Mouse (Mus musculus): ENCODE results near the gene Tbcd. TPM values are rescaled to one million over a fixed set of nuclear protein-coding genes. Genes with fewer than 3 reads are reported as not detected.

Tbcd gene
- polyA plus RNA-seq, 1 experiment: 23.4 TPM

GRCm38 (mm10) chr11:121645394-121645793 lies 193.6 kb downstream of the Tbcd start:
- Histone ChIP-seq H3K4me3 (ENCODE audit: control insufficient read depth, low read depth, low read length) (no peak overlapping the region), H3K27me3 (ENCODE audit: control insufficient read depth, insufficient read depth, low read length) (no peaks in the 10 kb centered on the region), H3K27ac (ENCODE audit: control insufficient read depth, insufficient read depth, low read depth, low read length) (no peak overlapping the region), H3K4me1 (ENCODE audit: control insufficient read depth, insufficient read depth, low read length) (peaks cover 2% of the 10 kb centered on the region; the same call in 1 of the 2 replicates), H3K36me3 (ENCODE audit: control insufficient read depth, insufficient read depth, low read length) (no peaks in the 10 kb centered on the region; the same call in 1 of the 2 replicates)
- TF ChIP-seq CTCF (IDR thresholded peaks at IDR 0.05; ENCODE audit: control insufficient read depth, insufficient read depth, insufficient replicate concordance, low read depth, low read length) (no peak), POLR2A (IDR thresholded peaks at IDR 0.05; ENCODE audit: control insufficient read depth, low read depth, low read length) (no peak)

GRCm38 (mm10) chr11:121647321-121647720 lies 195.6 kb downstream of the Tbcd start:
- Histone ChIP-seq H3K27ac (ENCODE audit: control insufficient read depth, insufficient read depth, low read depth, low read length) (no peak overlapping the region), H3K4me3 (ENCODE audit: control insufficient read depth, low read depth, low read length) (no peak overlapping the region), H3K36me3 (ENCODE audit: control insufficient read depth, insufficient read depth, low read length) (no peaks in the 10 kb centered on the region; the same call in 1 of the 2 replicates), H3K4me1 (ENCODE audit: control insufficient read depth, insufficient read depth, low read length) (peaks cover 2% of the 10 kb centered on the region; the same call in 1 of the 2 replicates), H3K27me3 (ENCODE audit: control insufficient read depth, insufficient read depth, low read length) (no peaks in the 10 kb centered on the region)
- TF ChIP-seq CTCF (IDR thresholded peaks at IDR 0.05; ENCODE audit: control insufficient read depth, insufficient read depth, insufficient replicate concordance, low read depth, low read length) (no peak), POLR2A (IDR thresholded peaks at IDR 0.05; ENCODE audit: control insufficient read depth, low read depth, low read length) (no peak)

- Histone ChIP-seq H3K27ac (ENCODE audit: control insufficient read depth, insufficient read depth, low read depth, low read length) (no peak overlapping the region), H3K4me1 (ENCODE audit: control insufficient read depth, insufficient read depth, low read length) (peaks cover 4% of the 10 kb centered on the region), H3K27me3 (ENCODE audit: control insufficient read depth, insufficient read depth, low read length) (no peaks in the 10 kb centered on the region), H3K36me3 (ENCODE audit: control insufficient read depth, insufficient read depth, low read length) (no peaks in the 10 kb centered on the region; the same call in 1 of the 2 replicates), H3K4me3 (ENCODE audit: control insufficient read depth, low read depth, low read length) (no peak overlapping the region)
- TF ChIP-seq POLR2A (IDR thresholded peaks at IDR 0.05; ENCODE audit: control insufficient read depth, low read depth, low read length) (no peak), CTCF (IDR thresholded peaks at IDR 0.05; ENCODE audit: control insufficient read depth, insufficient read depth, insufficient replicate concordance, low read depth, low read length) (no peak)
These were observed 196.4 kb downstream of the Tbcd start for GRCm38 (mm10) chr11:121648166-121648565.

DNA sequence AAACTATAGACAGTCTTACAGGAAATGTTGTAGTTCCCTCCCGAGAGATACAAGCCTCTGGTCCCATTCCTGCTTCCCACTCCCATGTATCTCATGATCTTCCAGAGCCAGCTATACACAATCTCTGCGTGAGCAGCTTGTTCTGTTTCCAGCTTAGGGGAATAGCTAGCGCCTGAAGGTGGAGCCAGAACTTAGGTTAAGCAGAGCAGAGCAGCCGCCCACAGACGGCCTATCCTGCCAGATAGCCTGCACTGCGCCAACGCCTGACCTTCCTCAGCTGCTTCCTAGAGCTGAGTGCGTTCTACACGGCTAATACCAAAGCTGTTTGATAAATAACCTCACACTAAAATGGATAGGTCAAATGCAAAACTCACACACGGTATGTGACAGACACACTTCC lies 198.2 kb downstream of the Tbcd start:
- H3K27me3 ChIP-seq (ENCODE audit: control insufficient read depth, insufficient read depth, low read length): no peaks in the 10 kb centered on the region
- H3K27ac ChIP-seq (ENCODE audit: control insufficient read depth, insufficient read depth, low read depth, low read length): no peak overlapping the region; the same call in 1 of the 2 replicates
- no peaks in the 10 kb centered on the region; the same call in 1 of the 2 replicates for H3K36me3 ChIP-seq (ENCODE audit: control insufficient read depth, insufficient read depth, low read length)
- peaks cover 4% of the 10 kb centered on the region for H3K4me1 ChIP-seq (ENCODE audit: control insufficient read depth, insufficient read depth, low read length)
- TF ChIP-seq CTCF (IDR thresholded peaks at IDR 0.05; ENCODE audit: control insufficient read depth, insufficient read depth, insufficient replicate concordance, low read depth, low read length): 0 out of 2 replicates have a peak, but pooled peaks have one; percentile 10
- TF ChIP-seq POLR2A (IDR thresholded peaks at IDR 0.05; ENCODE audit: control insufficient read depth, low read depth, low read length): no peak
- no peak overlapping the region for H3K4me3 ChIP-seq (ENCODE audit: control insufficient read depth, low read depth, low read length)

GRCm38 (mm10) chr11:121650668-121651067 lies 198.9 kb downstream of the Tbcd start:
- TF ChIP-seq POLR2A (IDR thresholded peaks at IDR 0.05; ENCODE audit: control insufficient read depth, low read depth, low read length) (no peak), CTCF (IDR thresholded peaks at IDR 0.05; ENCODE audit: control insufficient read depth, insufficient read depth, insufficient replicate concordance, low read depth, low read length) (no peak)
- no peak overlapping the region; the same call in 1 of the 2 replicates for H3K27ac ChIP-seq (ENCODE audit: control insufficient read depth, insufficient read depth, low read depth, low read length)

DNA sequence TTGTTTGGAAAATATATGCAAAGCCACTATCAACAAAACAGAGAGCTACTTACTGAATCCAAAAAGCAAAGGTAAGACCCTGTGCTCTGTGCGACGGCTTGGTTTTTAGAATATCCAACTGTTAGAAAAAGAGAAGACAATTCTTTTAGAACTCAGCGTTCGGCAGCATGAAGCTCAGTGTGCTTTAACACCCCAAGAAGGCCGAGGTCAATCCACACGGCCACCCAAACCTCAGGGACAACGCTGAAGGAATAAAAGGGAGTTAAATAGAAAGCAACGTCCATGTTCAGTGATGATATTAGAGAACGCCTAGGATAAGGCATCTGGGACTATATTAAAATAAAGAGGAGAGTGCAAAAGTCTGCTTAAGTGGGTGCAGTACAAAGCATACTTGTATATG lies 199.8 kb downstream of the Tbcd start:
- H3K4me1 ChIP-seq (ENCODE audit: control insufficient read depth, insufficient read depth, low read length): peaks cover 4% of the 10 kb centered on the region
- TF ChIP-seq CTCF (IDR thresholded peaks at IDR 0.05; ENCODE audit: control insufficient read depth, insufficient read depth, insufficient replicate concordance, low read depth, low read length) (no peak), POLR2A (IDR thresholded peaks at IDR 0.05; ENCODE audit: control insufficient read depth, low read depth, low read length) (no peak)
- H3K27me3 ChIP-seq (ENCODE audit: control insufficient read depth, insufficient read depth, low read length): no peaks in the 10 kb centered on the region
- H3K4me3 ChIP-seq (ENCODE audit: control insufficient read depth, low read depth, low read length): no peak overlapping the region
- no peaks in the 10 kb centered on the region; the same call in 1 of the 2 replicates for H3K36me3 ChIP-seq (ENCODE audit: control insufficient read depth, insufficient read depth, low read length)
- no peak overlapping the region for H3K27ac ChIP-seq (ENCODE audit: control insufficient read depth, insufficient read depth, low read depth, low read length)

More at GRCm38 (mm10) chr11:121650668-121651067, 198.9 kb downstream of the Tbcd start:
- H3K27me3 ChIP-seq (ENCODE audit: control insufficient read depth, insufficient read depth, low read length): no peaks in the 10 kb centered on the region
- H3K4me3 ChIP-seq (ENCODE audit: control insufficient read depth, low read depth, low read length): no peak overlapping the region
- peaks cover 4% of the 10 kb centered on the region for H3K4me1 ChIP-seq (ENCODE audit: control insufficient read depth, insufficient read depth, low read length)
- no peaks in the 10 kb centered on the region; the same call in 1 of the 2 replicates for H3K36me3 ChIP-seq (ENCODE audit: control insufficient read depth, insufficient read depth, low read length)

GRCm38 (mm10) chr11:121651983-121652382 lies 200.2 kb downstream of the Tbcd start:
- Histone ChIP-seq H3K27ac (ENCODE audit: control insufficient read depth, insufficient read depth, low read depth, low read length) (peak overlapping the region; percentile 1; the same call in 1 of the 2 replicates), H3K36me3 (ENCODE audit: control insufficient read depth, insufficient read depth, low read length) (no peaks in the 10 kb centered on the region; the same call in 1 of the 2 replicates), H3K27me3 (ENCODE audit: control insufficient read depth, insufficient read depth, low read length) (no peaks in the 10 kb centered on the region), H3K4me1 (ENCODE audit: control insufficient read depth, insufficient read depth, low read length) (peaks cover 4% of the 10 kb centered on the region), H3K4me3 (ENCODE audit: control insufficient read depth, low read depth, low read length) (no peak overlapping the region)
- no peak for TF ChIP-seq CTCF (IDR thresholded peaks at IDR 0.05; ENCODE audit: control insufficient read depth, insufficient read depth, insufficient replicate concordance, low read depth, low read length)

Data from testis, adult 2 months (tissue).